Mouse (Mus musculus): ENCODE data around the gene Plppr3.

Plppr3 gene

GRCm38 (mm10) chr10:79872862-79873261 lies 1.6 kb downstream of the Plppr3 start:
- ATAC-seq (ENCODE audit: insufficient number of reproducible peaks, low FRiP score, low TSS enrichment) = no peak

GRCm38 (mm10) chr10:79871845-79872244 lies 2.6 kb downstream of the Plppr3 start:
- ATAC-seq (ENCODE audit: insufficient number of reproducible peaks, low FRiP score, low TSS enrichment) = no peak

GRCm38 (mm10) chr10:79866601-79867000 lies 7.8 kb downstream of the Plppr3 start:
- no peak for ATAC-seq (ENCODE audit: insufficient number of reproducible peaks, low FRiP score, low TSS enrichment)

- ATAC-seq (ENCODE audit: insufficient number of reproducible peaks, low FRiP score, low TSS enrichment) = 0 out of 2 replicates have a peak, but pooled peaks have one; percentile 21
Observed at GRCm38 (mm10) chr10:79865801-79866295, 8.6 kb downstream of the Plppr3 start.

- ATAC-seq (ENCODE audit: insufficient number of reproducible peaks, low FRiP score, low TSS enrichment) = no peak
Observed at GRCm38 (mm10) chr10:79865189-79865601, 9.2 kb downstream of the Plppr3 start.

GRCm38 (mm10) chr10:79864351-79865188 lies 9.9 kb downstream of the Plppr3 start:
- ATAC-seq (ENCODE audit: insufficient number of reproducible peaks, low FRiP score, low TSS enrichment) = no peak

- ATAC-seq (ENCODE audit: insufficient number of reproducible peaks, low FRiP score, low TSS enrichment) = no peak
Observed at GRCm38 (mm10) chr10:79862925-79863324, 11.5 kb downstream of the Plppr3 start.

GRCm38 (mm10) chr10:79862049-79862788 lies 12.2 kb downstream of the Plppr3 start:
- ATAC-seq (ENCODE audit: insufficient number of reproducible peaks, low FRiP score, low TSS enrichment) = no peak

- ATAC-seq (ENCODE audit: insufficient number of reproducible peaks, low FRiP score, low TSS enrichment) = peak; percentile 70; the same call in 1 of the 2 replicates
Observed at GRCm38 (mm10) chr10:79861230-79862048, 13.0 kb downstream of the Plppr3 start.

GRCm38 (mm10) chr10:79860079-79860911 lies 14.1 kb downstream of the Plppr3 start:
- no peak for ATAC-seq (ENCODE audit: insufficient number of reproducible peaks, low FRiP score, low TSS enrichment)

- no peak for ATAC-seq (ENCODE audit: insufficient number of reproducible peaks, low FRiP score, low TSS enrichment)
Observed at GRCm38 (mm10) chr10:79859116-79859515, 15.3 kb downstream of the Plppr3 start.

- no peak for ATAC-seq (ENCODE audit: insufficient number of reproducible peaks, low FRiP score, low TSS enrichment)
Observed at GRCm38 (mm10) chr10:79858416-79859074, 15.9 kb downstream of the Plppr3 start.

- ATAC-seq (ENCODE audit: insufficient number of reproducible peaks, low FRiP score, low TSS enrichment) = no peak
Observed at GRCm38 (mm10) chr10:79857894-79858293, 16.5 kb downstream of the Plppr3 start.

GRCm38 (mm10) chr10:79857452-79857811 lies 17.0 kb downstream of the Plppr3 start:
- no peak for ATAC-seq (ENCODE audit: insufficient number of reproducible peaks, low FRiP score, low TSS enrichment)

- no peak for ATAC-seq (ENCODE audit: insufficient number of reproducible peaks, low FRiP score, low TSS enrichment)
Observed at GRCm38 (mm10) chr10:79856704-79857451, 17.6 kb downstream of the Plppr3 start.

- no peak for ATAC-seq (ENCODE audit: insufficient number of reproducible peaks, low FRiP score, low TSS enrichment)
Observed at GRCm38 (mm10) chr10:79856280-79856679, 18.2 kb downstream of the Plppr3 start.

- ATAC-seq (ENCODE audit: insufficient number of reproducible peaks, low FRiP score, low TSS enrichment) = no peak
Observed at GRCm38 (mm10) chr10:79855558-79856184, 18.8 kb downstream of the Plppr3 start.

Data from cerebellum, adult (tissue).